Mouse (Mus musculus): ENCODE measurements around the gene Cbx2. TPM values are rescaled to one million over a fixed set of nuclear protein-coding genes. Genes with fewer than 3 reads are reported as not detected.
A peak's percentile ranks its signal among the peaks of the same experiment; 100 is the strongest.

Cbx2 gene
- polyA plus RNA-seq, 1 experiment from 2014 or later, result 66.7 TPM

DNA sequence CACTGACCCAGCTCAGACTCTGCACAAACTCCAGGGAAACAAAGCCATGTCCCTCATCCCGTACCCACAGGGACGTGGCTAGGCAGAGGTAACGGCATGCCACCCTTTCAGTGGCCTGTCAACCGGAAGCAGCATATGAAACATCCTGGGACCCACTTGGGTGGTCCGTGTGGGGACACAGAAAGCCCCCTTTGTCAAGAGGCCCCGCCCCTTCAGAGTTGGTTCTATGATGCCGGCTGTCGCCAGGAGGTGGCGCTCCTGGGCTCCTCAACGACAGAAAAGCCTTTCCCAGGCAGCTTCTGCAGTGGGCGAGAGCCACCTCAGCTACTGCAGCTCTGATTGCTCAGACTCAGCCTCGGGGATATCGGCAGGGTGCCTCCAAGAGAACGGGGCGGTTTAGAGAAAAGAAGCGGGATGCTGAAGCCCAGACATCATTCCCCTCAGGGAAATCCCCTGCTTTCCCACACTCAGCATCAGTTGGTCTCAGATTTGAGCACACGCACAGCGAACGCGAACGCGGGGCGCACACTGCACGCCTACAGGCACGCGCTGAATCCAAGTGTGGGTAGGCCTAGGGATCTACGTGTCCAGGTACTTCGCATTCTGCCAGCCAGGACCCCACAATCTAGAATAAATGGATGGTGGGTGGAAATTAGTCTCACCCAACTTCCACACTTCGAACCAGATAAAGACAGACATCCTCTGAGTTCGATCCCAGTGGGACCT, 24.1 kb upstream of the Cbx2 start:
- peaks cover 21% of the 10 kb centered on the region for H3K4me1 ChIP-seq
- H3K9me3 ChIP-seq, result no peaks in the 10 kb centered on the region
- ATAC-seq (ENCODE audit: low FRiP score, low read depth), result peak; percentile 50
- H3K9ac ChIP-seq, result peak overlapping the region; percentile 36; the same call in 1 of the 2 replicates
- 6% methylated on average over 30 of the region's 30 CpGs for WGBS
- H3K4me2 ChIP-seq (replicated peaks), result peak overlapping the region; percentile 66
- H3K36me3 ChIP-seq, result no peaks in the 10 kb centered on the region
- no peak overlapping the region for H3K27ac ChIP-seq
- H3K27me3 ChIP-seq, result peaks cover 53% of the 10 kb centered on the region
- peak overlapping the region; percentile 33 for H3K4me3 ChIP-seq

DNA sequence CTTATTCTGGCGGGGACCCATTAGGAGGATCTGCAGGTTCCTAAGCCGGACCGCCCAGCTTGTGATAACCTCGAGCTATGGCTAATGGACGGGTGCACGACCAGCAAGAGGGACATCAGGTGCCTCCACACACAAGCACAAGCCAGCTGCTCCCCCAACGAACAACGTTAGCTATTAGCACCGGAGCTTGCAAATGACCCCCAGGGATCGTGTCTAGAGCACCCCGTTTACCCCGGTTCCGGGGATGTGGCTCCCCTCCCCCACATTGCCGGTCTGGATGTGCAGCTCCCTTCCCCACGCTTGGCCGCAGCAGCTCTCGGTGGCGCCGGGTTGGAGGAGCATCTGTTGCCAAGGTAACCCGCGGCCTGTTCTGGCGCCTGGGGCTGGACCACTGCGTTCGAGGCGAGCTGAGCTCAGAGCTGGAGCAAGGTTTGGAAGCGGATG, 23.4 kb upstream of the Cbx2 start:
- 5% methylated on average over 26 of the region's 26 CpGs for WGBS
- Histone ChIP-seq H3K4me3 (peak overlapping the region; percentile 10; the same call in 1 of the 2 replicates), H3K4me1 (peaks cover 21% of the 10 kb centered on the region), H3K27me3 (peaks cover 50% of the 10 kb centered on the region), H3K9me3 (no peaks in the 10 kb centered on the region), H3K27ac (no peak overlapping the region), H3K36me3 (no peaks in the 10 kb centered on the region), H3K4me2 (replicated peaks) (peak overlapping the region; percentile 66), H3K9ac (no peak overlapping the region)
- ATAC-seq (ENCODE audit: low FRiP score, low read depth), result no peak

DNA sequence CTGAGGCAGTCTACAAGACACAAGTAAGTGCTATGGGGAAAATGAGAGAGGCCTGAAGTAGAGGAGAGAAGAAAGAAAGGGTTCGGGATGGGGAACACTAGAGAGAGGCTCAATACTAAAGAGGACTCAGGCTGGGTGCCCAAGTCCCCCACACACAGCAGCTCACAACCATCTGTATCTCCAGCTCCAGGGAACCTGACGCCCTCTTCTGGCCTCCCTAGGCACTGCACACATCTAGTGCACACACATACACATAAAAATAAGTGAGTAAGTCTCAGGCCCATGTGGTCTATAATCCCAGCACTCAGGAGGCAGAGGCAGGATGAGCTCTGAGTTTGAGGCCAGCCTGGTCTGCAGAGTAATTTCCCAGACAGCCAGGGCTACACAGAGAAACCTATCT, 21.9 kb upstream of the Cbx2 start:
- Histone ChIP-seq H3K27ac (no peak overlapping the region), H3K27me3 (peaks cover 37% of the 10 kb centered on the region), H3K36me3 (no peaks in the 10 kb centered on the region), H3K9me3 (no peaks in the 10 kb centered on the region), H3K4me1 (peaks cover 18% of the 10 kb centered on the region), H3K9ac (no peak overlapping the region), H3K4me2 (replicated peaks) (no peak overlapping the region), H3K4me3 (no peak overlapping the region)
- 68% methylated on average over 2 of the region's 2 CpGs for WGBS
- no peak for ATAC-seq (ENCODE audit: low FRiP score, low read depth)

DNA sequence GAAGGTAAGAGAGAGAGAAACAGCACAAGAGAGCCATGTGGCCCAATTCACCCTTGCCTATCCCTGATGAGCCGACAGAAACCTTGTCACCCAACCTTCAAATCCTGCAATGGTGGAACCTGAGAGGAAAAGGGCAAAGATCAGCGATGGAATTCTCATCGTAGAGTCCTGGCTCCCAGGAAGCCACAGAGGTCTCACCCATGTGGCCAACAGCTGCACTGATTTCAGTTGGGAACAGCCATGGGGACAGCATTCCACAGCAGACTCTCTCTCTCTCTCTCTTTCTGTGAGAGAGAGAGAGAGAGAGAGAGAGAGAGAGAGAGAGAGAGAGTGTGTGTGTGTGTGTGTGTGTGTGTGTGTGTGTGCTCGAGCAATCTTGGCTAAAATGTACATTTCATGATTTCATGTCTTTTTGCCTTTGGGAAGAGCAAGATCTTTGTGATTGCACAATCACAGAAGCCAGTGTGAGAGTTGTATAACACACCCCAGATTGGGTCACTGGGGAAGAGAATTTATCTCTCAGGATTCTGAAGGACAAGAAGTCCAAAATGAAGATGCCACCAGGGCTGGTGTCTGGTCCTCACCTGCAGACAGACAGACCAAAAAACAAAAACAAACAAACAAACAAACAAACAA, 21.2 kb upstream of the Cbx2 start:
- Histone ChIP-seq H3K27ac (no peak overlapping the region), H3K9ac (no peak overlapping the region), H3K4me3 (no peak overlapping the region), H3K27me3 (peaks cover 32% of the 10 kb centered on the region), H3K4me1 (peaks cover 18% of the 10 kb centered on the region), H3K36me3 (no peaks in the 10 kb centered on the region), H3K9me3 (no peaks in the 10 kb centered on the region), H3K4me2 (replicated peaks) (no peak overlapping the region)
- no peak for ATAC-seq (ENCODE audit: low FRiP score, low read depth)
- WGBS, result 56% methylated on average over 4 of the region's 4 CpGs

DNA sequence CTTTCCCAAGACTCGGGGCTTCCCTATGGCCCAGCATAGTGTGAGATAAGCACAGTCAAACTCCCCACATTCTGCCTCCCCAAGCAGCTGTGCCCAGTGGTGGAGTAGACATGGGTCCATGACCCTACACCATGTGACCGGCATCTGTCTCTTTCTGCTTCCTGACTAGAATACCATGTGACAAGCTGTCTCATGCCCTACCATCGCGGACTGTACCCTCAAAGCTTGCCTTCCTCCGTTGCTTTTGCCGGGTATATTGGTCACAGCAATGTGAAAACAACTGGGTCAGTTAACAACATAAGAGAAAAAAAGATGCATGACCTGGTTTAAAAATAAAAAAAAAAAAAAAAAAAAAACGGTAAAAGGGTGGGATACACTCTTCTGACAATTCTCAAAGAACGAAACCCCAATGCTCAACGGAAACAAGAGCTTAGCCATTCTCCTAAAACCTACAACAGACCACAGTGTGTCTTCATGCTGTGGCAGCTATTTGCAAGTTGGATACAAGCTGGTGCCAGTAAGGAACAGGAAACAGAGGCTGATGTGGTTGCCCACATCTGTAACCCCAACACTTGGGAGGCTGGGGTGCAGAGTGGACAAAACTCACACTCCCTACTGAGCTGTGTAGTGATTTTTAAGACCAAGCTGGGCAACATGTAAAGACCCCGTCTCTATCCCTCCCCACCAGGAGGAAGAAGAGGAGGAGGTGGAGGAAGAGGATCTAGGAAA, 17.1 kb upstream of the Cbx2 start:
- Histone ChIP-seq H3K9me3 (no peaks in the 10 kb centered on the region), H3K27ac (no peak overlapping the region), H3K4me3 (no peak overlapping the region), H3K36me3 (no peaks in the 10 kb centered on the region), H3K27me3 (peaks cover 12% of the 10 kb centered on the region), H3K9ac (no peak overlapping the region), H3K4me1 (peaks cover 3% of the 10 kb centered on the region; the same call in 1 of the 2 replicates), H3K4me2 (replicated peaks) (no peak overlapping the region)
- WGBS, result 86% methylated on average over 10 of the region's 10 CpGs
- ATAC-seq (ENCODE audit: low FRiP score, low read depth), result no peak

DNA sequence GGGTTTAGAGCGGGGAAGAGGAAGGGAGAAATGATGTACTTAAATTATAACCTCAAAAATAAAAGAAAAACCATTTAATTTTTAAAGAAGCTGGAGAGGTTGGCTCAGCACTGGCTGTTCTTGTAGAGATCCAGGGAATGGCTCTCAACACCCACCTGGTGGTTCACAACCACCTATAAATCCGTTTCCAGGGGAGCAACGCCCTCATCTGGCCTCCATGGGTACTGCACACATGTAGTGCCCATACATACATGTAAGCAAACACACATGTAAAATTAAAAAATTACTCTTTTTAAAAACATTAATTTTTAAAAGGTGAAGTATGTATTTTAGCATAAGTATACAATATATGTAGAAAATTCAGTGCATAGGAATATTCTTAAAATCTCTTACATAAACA, 16.3 kb upstream of the Cbx2 start:
- no peaks in the 10 kb centered on the region for H3K36me3 ChIP-seq
- no peak for ATAC-seq (ENCODE audit: low FRiP score, low read depth)
- peaks cover 3% of the 10 kb centered on the region; the same call in 1 of the 2 replicates for H3K4me1 ChIP-seq
- H3K4me3 ChIP-seq, result no peak overlapping the region
- H3K27ac ChIP-seq, result no peak overlapping the region
- WGBS, result 76% methylated on average over 3 of the region's 3 CpGs
- H3K9ac ChIP-seq, result no peak overlapping the region
- H3K27me3 ChIP-seq, result peaks cover 9% of the 10 kb centered on the region; the same call in 1 of the 2 replicates
- H3K9me3 ChIP-seq, result no peaks in the 10 kb centered on the region
- H3K4me2 ChIP-seq (replicated peaks), result no peak overlapping the region

DNA sequence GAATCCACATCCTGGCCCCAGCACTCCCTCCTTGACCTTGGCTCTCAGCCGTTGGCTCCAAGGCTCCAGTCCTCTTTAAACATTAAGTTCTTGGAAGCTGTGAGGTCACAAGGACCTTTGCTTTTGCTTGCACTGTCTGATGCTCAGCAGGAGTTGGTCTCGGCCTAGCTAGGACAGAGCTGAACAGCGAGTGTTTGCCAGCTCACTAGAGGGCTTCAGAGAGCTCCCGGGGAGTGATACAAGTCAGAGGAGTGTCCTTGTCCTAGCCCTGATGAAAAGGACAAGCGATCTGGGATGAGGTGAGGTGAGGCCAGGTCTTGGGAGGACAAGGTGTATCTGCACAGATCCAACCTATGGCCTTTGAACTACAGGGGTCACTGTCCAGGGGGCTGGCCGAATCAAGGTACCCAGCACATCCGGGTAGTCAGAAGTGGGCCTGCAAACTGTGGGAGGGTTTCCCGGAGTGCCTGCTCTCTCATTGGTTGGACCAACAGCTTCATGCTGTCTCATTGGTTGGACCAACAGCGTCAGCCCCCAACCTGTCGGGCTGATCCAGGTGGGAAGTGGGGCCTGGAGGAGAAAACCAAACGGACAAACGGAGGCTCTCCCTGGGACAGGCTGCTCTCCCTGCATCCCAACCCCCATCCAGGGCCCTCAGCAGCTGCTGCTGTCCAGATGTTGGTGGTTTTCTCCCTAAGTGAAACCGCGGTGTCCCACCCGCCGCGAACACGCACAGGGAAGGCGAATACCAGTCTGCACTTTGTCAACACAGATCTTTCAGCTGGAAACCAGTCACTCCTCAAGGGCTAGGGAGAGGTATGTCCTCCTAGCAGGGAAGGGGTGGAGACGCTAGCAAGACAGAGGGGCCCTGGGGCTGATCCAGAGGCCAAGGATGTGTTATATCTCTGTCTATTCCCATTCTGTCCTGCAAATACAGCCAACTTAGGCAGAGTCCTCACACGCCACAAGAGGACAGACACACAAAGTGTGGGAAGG, 15.0 kb upstream of the Cbx2 start:
- peaks cover 3% of the 10 kb centered on the region; the same call in 1 of the 2 replicates for H3K4me1 ChIP-seq
- H3K27me3 ChIP-seq, result 0 out of 2 replicates have a peak, but pooled peaks cover 9% of the 10 kb centered on the region
- H3K4me2 ChIP-seq (replicated peaks), result peak overlapping the region; percentile 60
- H3K9me3 ChIP-seq, result no peaks in the 10 kb centered on the region
- WGBS, result 21% methylated on average over 21 of the region's 21 CpGs
- H3K36me3 ChIP-seq, result no peaks in the 10 kb centered on the region
- H3K9ac ChIP-seq, result peak overlapping the region; percentile 53
- peak; percentile 84 for ATAC-seq (ENCODE audit: low FRiP score, low read depth)
- H3K4me3 ChIP-seq, result peak overlapping the region; percentile 38
- no peak overlapping the region for H3K27ac ChIP-seq

DNA sequence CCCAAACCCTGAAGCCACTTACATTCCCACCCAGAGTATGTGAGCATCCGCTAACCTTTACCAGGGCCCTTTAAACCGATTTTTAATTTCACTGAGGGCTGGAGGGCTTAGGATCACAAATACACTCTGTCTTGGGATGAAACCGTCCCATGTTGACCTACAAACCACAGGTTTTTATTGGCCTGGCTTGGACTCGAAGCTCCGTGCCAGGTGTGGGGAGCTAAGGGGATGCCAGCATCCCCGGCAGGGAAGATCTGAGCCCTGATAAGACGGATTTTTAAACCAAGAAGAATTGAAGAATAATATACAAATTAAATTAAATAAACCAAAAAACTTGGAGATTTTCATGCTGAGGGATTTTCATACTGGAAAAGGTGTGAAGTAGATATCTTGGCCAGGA, 8.3 kb upstream of the Cbx2 start:
- no peak overlapping the region for H3K4me3 ChIP-seq
- no peaks in the 10 kb centered on the region for H3K27me3 ChIP-seq
- H3K9ac ChIP-seq, result no peak overlapping the region
- no peak overlapping the region for H3K27ac ChIP-seq
- H3K9me3 ChIP-seq, result no peaks in the 10 kb centered on the region
- no peak for ATAC-seq (ENCODE audit: low FRiP score, low read depth)
- H3K36me3 ChIP-seq, result no peaks in the 10 kb centered on the region
- no peak overlapping the region for H3K4me2 ChIP-seq (replicated peaks)
- WGBS, result 71% methylated on average over 7 of the region's 7 CpGs
- H3K4me1 ChIP-seq, result no peaks in the 10 kb centered on the region

DNA sequence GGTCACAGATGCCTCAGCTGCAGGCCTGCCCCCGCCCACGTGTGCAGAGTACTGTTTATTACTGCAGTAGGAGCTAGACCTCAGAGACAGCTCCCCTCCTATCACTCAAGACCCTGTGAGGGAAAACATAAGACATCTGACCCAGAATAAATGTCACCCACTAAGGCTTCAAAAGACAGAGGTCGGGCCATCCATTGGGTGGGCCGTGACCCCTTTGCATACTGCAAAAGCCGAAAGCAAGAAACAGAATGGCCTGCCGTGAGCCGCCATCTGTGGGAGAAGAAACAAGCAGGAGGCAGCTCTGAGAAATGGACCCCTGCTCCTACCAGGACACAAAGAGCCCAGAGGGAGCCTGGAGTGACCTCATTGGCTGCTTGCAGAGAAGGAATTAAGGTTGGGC, 5.3 kb upstream of the Cbx2 start:
- H3K4me2 ChIP-seq (replicated peaks), result no peak overlapping the region
- H3K27ac ChIP-seq, result no peak overlapping the region
- no peaks in the 10 kb centered on the region for H3K36me3 ChIP-seq
- H3K9ac ChIP-seq, result no peak overlapping the region
- H3K4me1 ChIP-seq, result peaks cover 8% of the 10 kb centered on the region
- H3K9me3 ChIP-seq, result no peaks in the 10 kb centered on the region
- no peak overlapping the region for H3K4me3 ChIP-seq
- H3K27me3 ChIP-seq, result no peaks in the 10 kb centered on the region
- no peak for ATAC-seq (ENCODE audit: low FRiP score, low read depth)
- 65% methylated on average over 7 of the region's 7 CpGs for WGBS

DNA sequence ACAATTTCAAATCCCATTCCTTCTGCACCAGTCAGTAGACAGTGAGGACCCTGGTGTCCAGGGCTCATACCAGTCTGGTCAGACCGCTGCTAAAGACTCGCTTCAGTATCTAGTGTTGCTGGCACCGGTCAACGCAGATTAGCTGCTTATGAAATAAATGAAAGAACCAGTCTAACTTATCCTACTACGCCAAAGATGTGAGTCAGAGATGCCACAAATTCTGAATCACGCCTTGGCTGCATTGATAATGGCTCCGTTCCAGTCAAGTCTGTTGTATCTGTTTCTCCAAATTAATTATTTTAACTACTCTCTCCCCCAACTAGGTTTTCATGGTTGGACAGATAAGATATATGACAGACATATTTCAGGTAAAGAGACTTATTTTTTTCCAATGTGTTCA, 1.6 kb upstream of the Cbx2 start:
- no peak overlapping the region for H3K4me2 ChIP-seq (replicated peaks)
- no peaks in the 10 kb centered on the region for H3K27me3 ChIP-seq
- ATAC-seq (ENCODE audit: low FRiP score, low read depth), result no peak
- no peaks in the 10 kb centered on the region for H3K9me3 ChIP-seq
- peaks cover 32% of the 10 kb centered on the region for H3K4me1 ChIP-seq
- H3K36me3 ChIP-seq, result peaks cover 8% of the 10 kb centered on the region
- H3K9ac ChIP-seq, result no peak overlapping the region
- H3K4me3 ChIP-seq, result no peak overlapping the region
- 93% methylated on average over 7 of the region's 7 CpGs for WGBS
- no peak overlapping the region for H3K27ac ChIP-seq

DNA sequence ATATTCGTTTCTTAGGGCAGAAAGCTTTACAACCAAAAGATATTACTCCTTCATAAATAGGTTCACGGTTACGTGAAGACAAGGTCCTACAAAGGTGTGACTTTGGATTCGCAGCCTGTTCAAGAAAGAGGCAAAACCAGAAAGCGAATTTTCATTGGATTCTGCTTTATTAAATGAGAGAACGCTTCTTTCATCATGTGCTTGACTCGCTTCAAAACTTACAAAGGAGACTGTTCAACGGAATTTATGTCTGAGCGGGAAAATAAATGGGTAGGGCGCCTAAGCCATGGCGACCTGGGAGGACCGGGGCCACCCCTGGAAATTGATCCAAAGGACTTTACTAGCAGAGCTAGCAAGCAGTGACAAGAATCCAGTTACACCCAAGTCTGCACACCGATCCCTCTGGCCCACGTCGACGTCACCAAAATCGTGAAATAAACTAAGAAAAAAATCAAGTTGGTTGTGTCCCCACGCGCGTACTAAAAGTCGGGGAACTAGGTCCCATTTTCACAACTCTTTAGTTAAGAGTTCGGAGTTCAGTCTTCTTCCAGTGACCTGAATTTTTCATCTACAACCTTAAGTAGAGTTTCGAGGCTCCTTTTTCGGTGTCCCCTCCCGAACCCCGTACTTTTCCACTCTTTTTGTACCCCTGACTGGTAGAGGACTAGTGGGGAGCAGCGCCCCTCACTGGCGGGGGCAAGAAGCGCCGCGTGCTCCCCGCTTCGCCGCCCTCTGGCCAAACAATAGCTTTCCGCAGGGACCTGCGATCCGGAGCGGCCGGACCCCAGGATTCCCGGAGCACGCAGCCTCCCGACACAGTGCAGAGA, 481 bp upstream of the Cbx2 start:
- peaks cover 19% of the 10 kb centered on the region for H3K36me3 ChIP-seq
- H3K4me1 ChIP-seq, result peaks cover 40% of the 10 kb centered on the region
- no peaks in the 10 kb centered on the region for H3K9me3 ChIP-seq
- ATAC-seq (ENCODE audit: low FRiP score, low read depth), result no peak; the same call in 1 of the 2 replicates
- H3K9ac ChIP-seq, result peak overlapping the region; percentile 97
- H3K4me2 ChIP-seq (replicated peaks), result peak overlapping the region; percentile 77
- peak overlapping the region; percentile 92 for H3K4me3 ChIP-seq
- H3K27me3 ChIP-seq, result no peaks in the 10 kb centered on the region
- H3K27ac ChIP-seq, result peak overlapping the region; percentile 97
- 4% methylated on average over 42 of the region's 42 CpGs for WGBS
